Comparison of ENCODE assay signal across 13 mouse cellular contexts in genomic region chr4:123247147-123247880, GRCm38 (mm10). TPM values are rescaled to one million over a fixed set of nuclear protein-coding genes. Genes with fewer than 3 reads are reported as not detected.
A peak's percentile ranks its signal among the peaks of the same experiment; 100 is the strongest.
DNase-seq lines count a peak whose midpoint lies in the region; ATAC-seq and TF ChIP-seq lines count a peak whose summit lies in the region.
"Had no signal": no experiment of that assay in that cellular context is flagged by ENCODE, and none has a peak within 500 bp of the region (broad histone marks: within the 10 kb centered on the region; RNA-seq: fewer than 3 reads in every experiment).

No protein-coding gene starts in this region.

- intact Hi-C loops in left cerebral cortex, postnatal 36 days (cut with DNase I), result no loop called here
- intact Hi-C loops in left cerebral cortex, adult 2 months (cut with DNase I), result no loop called here

- peak; percentile 86 for ATAC-seq in heart, embryonic 16.5 days (replicated peaks; ENCODE audit: extremely low read depth, insufficient read depth, low FRiP score)
- peak; percentile 43; the same call in 1 of the 2 replicates for ATAC-seq in stomach, postnatal 0 days (ENCODE audit: low FRiP score, low TSS enrichment)
- ATAC-seq: hindbrain, postnatal 0 days had no signal

- peaks cover 33% of the 10 kb centered on the region for H3K4me1 ChIP-seq in heart, embryonic 16.5 days (ENCODE audit: control insufficient read depth, insufficient read depth, low read length)
- no peaks in the 10 kb centered on the region for H3K4me1 ChIP-seq in stomach, postnatal 0 days (replicated peaks; ENCODE audit: control insufficient read depth, insufficient read depth)
- H3K4me1 ChIP-seq: liver, embryonic 15.5 days had no signal

- no peaks in the 10 kb centered on the region for H3K36me3 ChIP-seq in heart, embryonic 16.5 days (ENCODE audit: control insufficient read depth, insufficient read depth)
- no peaks in the 10 kb centered on the region for H3K36me3 ChIP-seq in stomach, postnatal 0 days (ENCODE audit: control insufficient read depth, insufficient read depth, low read length)
- H3K36me3 ChIP-seq: G1E; liver, embryonic 15.5 days had no signal

- peak overlapping the region; percentile 66 for H3K9ac ChIP-seq in heart, embryonic 16.5 days (ENCODE audit: low read length)
- H3K9ac ChIP-seq in stomach, postnatal 0 days (ENCODE audit: low read length), result no peak overlapping the region
- H3K9ac ChIP-seq: liver, embryonic 15.5 days had no signal

- no peak for TF ChIP-seq CTCF in stomach, postnatal 0 days (IDR thresholded peaks at IDR 0.05; ENCODE audit: low read depth)
- TF ChIP-seq CTCF in left cerebral cortex, adult 2 months (IDR thresholded peaks at IDR 0.05), result no peak

- no peak for TF ChIP-seq EP300 in stomach, postnatal 0 days (optimal IDR thresholded peaks at IDR 0.05)

- H3K9me3 ChIP-seq in heart, embryonic 16.5 days (replicated peaks; ENCODE audit: control insufficient read depth, low read length), result no peaks in the 10 kb centered on the region
- no peaks in the 10 kb centered on the region for H3K9me3 ChIP-seq in stomach, postnatal 0 days (ENCODE audit: control insufficient read depth, low read length)
- H3K9me3 ChIP-seq: G1E; liver, embryonic 15.5 days had no signal

- H3K27ac ChIP-seq in heart, embryonic 16.5 days (ENCODE audit: low read length), result peak overlapping the region; percentile 84
- H3K27ac ChIP-seq in stomach, postnatal 0 days (replicated peaks), result no peak overlapping the region
- no peak overlapping the region for H3K27ac ChIP-seq in left cerebral cortex, adult 2 months
- H3K27ac ChIP-seq: hindbrain, postnatal 0 days; liver, embryonic 15.5 days had no signal

- H3K27me3 ChIP-seq in heart, embryonic 16.5 days (ENCODE audit: control insufficient read depth, insufficient read depth, low read length), result no peaks in the 10 kb centered on the region
- no peaks in the 10 kb centered on the region for H3K27me3 ChIP-seq in stomach, postnatal 0 days (ENCODE audit: control insufficient read depth, insufficient read depth, low read length)

- H3K4me2 ChIP-seq in heart, embryonic 16.5 days (ENCODE audit: low read depth, low read length), result no peak overlapping the region
- no peak overlapping the region for H3K4me2 ChIP-seq in stomach, postnatal 0 days (replicated peaks; ENCODE audit: low read depth)
- H3K4me2 ChIP-seq: liver, embryonic 15.5 days had no signal

- WGBS in heart, embryonic 16.5 days, result 29% methylated on average over 7 of the region's 7 CpGs
- 48% methylated on average over 7 of the region's 7 CpGs for WGBS in stomach, postnatal 0 days

- no peak overlapping the region for H3K4me3 ChIP-seq in heart, embryonic 16.5 days (ENCODE audit: low read length)
- no peak overlapping the region for H3K4me3 ChIP-seq in stomach, postnatal 0 days (ENCODE audit: low read depth, low read length)
- H3K4me3 ChIP-seq in left cerebral cortex, adult 2 months, result no peak overlapping the region
- H3K4me3 ChIP-seq: liver, embryonic 15.5 days had no signal

- DNase-seq in testis, postnatal 14 days (ENCODE audit: low spot score), result peak; percentile 48
- DNase-seq in testis, postnatal 10 days (ENCODE audit: low spot score), result no peak
- peak; percentile 59 to 72 for DNase-seq in kidney, postnatal 4 days
- DNase-seq in stomach, postnatal 0 days (ENCODE audit: low spot score), result no peak
- no peak for DNase-seq in left cerebral cortex, postnatal 36 days (ENCODE audit: low spot score in 2 of 2)
- DNase-seq in left cerebral cortex, adult 2 months (ENCODE audit: extremely low spot score in 1 of 2, low spot score in 2 of 2), result no peak
- DNase-seq in urinary bladder, postnatal 14 days (ENCODE audit: low spot score), result no peak
- DNase-seq: thymus, postnatal 25 days had no signal

RNA-seq across cellular contexts. Expression of gene Heyl, which starts 14.0 kb away (rescaled TPM):
- 13.2 and 13.9 TPM in 2 replicates for polyA plus RNA-seq in heart, embryonic 16.5 days (2015; fragmentation: Nextera tagmentation; extraction: Ambion mirVana)
- polyA plus RNA-seq in stomach, postnatal 0 days (2015; fragmentation: Nextera tagmentation; extraction: Ambion mirVana), result 4.9 and 6.0 TPM in 2 replicates
- 1 to 10 TPM; 4.4 TPM for total RNA-seq in left cerebral cortex, postnatal 36 days (2021)
- total RNA-seq in left cerebral cortex, adult 2 months (2021), result 1 to 10 TPM; 2.7 to 3.9 TPM
- total RNA-seq: neutrophil, adult 5-6 weeks had no signal
- polyA plus RNA-seq: G1E had no signal

RNA-seq across cellular contexts. Expression of gene Pabpc4, which starts 14.8 kb away (rescaled TPM):
- polyA plus RNA-seq in heart, embryonic 16.5 days (2015; fragmentation: Nextera tagmentation; extraction: Ambion mirVana), result 55.0 and 60.5 TPM in 2 replicates
- polyA plus RNA-seq in stomach, postnatal 0 days (2015; fragmentation: Nextera tagmentation; extraction: Ambion mirVana), result 14.6 and 15.7 TPM in 2 replicates
- 10 to 100 TPM; 38.7 to 41.9 TPM for total RNA-seq in left cerebral cortex, postnatal 36 days (2021)
- total RNA-seq in left cerebral cortex, adult 2 months (2021), result 10 to 100 TPM; 44.9 to 45.4 TPM

RNA-seq across cellular contexts. Expression of gene Nt5c1a, which starts 46.0 kb away (rescaled TPM):
- 1.4 and 1.7 TPM in 2 replicates for polyA plus RNA-seq in heart, embryonic 16.5 days (2015; fragmentation: Nextera tagmentation; extraction: Ambion mirVana)
- polyA plus RNA-seq in stomach, postnatal 0 days (2015; fragmentation: Nextera tagmentation; extraction: Ambion mirVana), result not detected in 2 replicates
- total RNA-seq in left cerebral cortex, postnatal 36 days (2021), result 10 to 100 TPM in 1 of 2 experiments, 1 to 10 TPM in 1; 8.9 to 10.0 TPM
- total RNA-seq in left cerebral cortex, adult 2 months (2021), result 10 to 100 TPM in 1 of 2 experiments, 1 to 10 TPM in 1; 9.3 to 11.4 TPM
- total RNA-seq: G1E; neutrophil, adult 5-6 weeks had no signal
- polyA plus RNA-seq: G1E; liver, embryonic 15.5 days had no signal

Comparison
In these comparisons a context has a peak if more than half of its experiments do, and no peak if none do; other contexts are left out.
1. DNase-seq: peak in testis, postnatal 14 days (single experiment) and kidney, postnatal 4 days (2 of 2); none in testis, postnatal 10 days (single experiment), stomach, postnatal 0 days (single experiment), left cerebral cortex, postnatal 36 days (0 of 2), left cerebral cortex, adult 2 months (0 of 2) and urinary bladder, postnatal 14 days (single experiment).